Mouse (Mus musculus): Measurements from ENCODE around the gene Tent2. TPM values are rescaled to one million over a fixed set of nuclear protein-coding genes. Genes with fewer than 3 reads are reported as not detected.

The Tent2 gene
- polyA plus RNA-seq, 1 experiment: 9.6 TPM

DNA sequence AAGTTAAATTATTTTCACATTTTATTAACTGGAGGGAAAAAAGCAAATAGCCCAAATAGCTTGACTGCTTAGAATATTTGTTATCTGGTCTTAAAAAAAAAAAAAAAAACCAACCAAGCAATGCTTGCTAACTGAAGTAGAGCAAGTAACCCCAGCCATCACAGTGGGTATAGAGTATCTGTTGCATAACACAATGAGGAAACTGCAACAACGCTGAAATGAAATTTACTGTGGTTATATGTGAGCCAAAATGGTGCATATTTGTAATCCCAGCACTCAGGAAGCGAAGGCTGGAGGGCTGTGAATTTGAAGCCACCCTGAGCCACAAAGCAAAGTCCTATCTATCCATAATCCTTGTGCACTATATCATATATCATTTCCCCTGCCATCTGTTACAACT is 12.7 kb downstream of the Tent2 start:
- Histone ChIP-seq H3K4me3 (ENCODE audit: low read depth, low read length) (no peak overlapping the region), H3K36me3 (ENCODE audit: control insufficient read depth, insufficient read depth, low read length) (peaks cover 21% of the 10 kb centered on the region), H3K27ac (ENCODE audit: insufficient read depth, low read depth, low read length) (no peak overlapping the region), H3K4me1 (ENCODE audit: control insufficient read depth, insufficient read depth, insufficient read length, low read length) (0 out of 2 replicates have a peak, but pooled peaks cover 2% of the 10 kb centered on the region), H3K27me3 (ENCODE audit: control insufficient read depth, insufficient read depth, low read length) (no peaks in the 10 kb centered on the region)
- WGBS: 59% methylated on average over 2 of the region's 2 CpGs
- TF ChIP-seq CTCF (IDR thresholded peaks at IDR 0.05; ENCODE audit: extremely low read depth, insufficient read length, insufficient replicate concordance, low read depth, low read length) (no peak), POLR2A (IDR thresholded peaks at IDR 0.05; ENCODE audit: low read depth, low read length) (no peak)

DNA sequence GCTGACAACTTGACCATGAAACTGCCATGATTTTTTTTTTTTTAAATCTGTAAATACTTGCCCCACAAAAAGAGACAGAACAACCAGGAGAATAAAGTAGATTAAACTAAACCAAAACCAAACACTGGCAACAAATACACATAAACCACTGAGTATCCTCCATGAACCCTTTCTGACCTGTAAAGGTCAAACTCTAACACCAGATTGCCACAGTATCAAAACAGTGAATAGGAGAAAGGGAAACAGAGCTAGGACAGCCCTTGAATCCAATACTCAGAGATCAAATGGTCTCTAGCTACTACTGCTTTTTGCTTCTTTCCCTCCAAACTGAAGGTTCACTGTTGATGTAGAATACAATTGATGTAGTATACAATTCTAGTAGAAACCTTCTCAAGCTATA is 14.6 kb downstream of the Tent2 start:
- H3K27me3 ChIP-seq (ENCODE audit: control insufficient read depth, insufficient read depth, low read length): no peaks in the 10 kb centered on the region
- H3K4me1 ChIP-seq (ENCODE audit: control insufficient read depth, insufficient read depth, insufficient read length, low read length): 0 out of 2 replicates have a peak, but pooled peaks cover 2% of the 10 kb centered on the region
- TF ChIP-seq CTCF (IDR thresholded peaks at IDR 0.05; ENCODE audit: extremely low read depth, insufficient read length, insufficient replicate concordance, low read depth, low read length): no peak
- TF ChIP-seq POLR2A (IDR thresholded peaks at IDR 0.05; ENCODE audit: low read depth, low read length): no peak
- H3K36me3 ChIP-seq (ENCODE audit: control insufficient read depth, insufficient read depth, low read length): peaks cover 22% of the 10 kb centered on the region
- H3K4me3 ChIP-seq (ENCODE audit: low read depth, low read length): no peak overlapping the region
- no peak overlapping the region for H3K27ac ChIP-seq (ENCODE audit: insufficient read depth, low read depth, low read length)

DNA sequence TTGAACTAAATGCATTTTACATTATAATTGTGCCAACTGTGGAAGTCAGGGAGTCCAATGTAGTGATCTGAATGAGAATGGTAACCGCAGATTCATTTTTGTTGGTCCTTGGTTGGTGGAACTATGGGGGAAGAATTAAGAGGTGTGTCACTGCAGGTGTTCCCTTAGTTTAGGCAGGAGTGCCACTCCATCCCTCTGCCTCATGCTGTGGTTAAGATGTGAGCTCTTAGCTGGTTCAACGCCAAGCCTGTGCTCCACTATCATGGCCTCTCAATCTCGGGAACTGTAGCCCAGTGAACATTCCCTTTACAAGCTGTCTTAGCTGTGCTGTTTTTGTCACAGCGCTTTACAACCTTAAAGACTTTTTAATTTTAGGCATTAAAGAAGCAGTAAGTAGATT is 28.9 kb downstream of the Tent2 start:
- 93% methylated on average over 4 of the region's 4 CpGs for WGBS
- Histone ChIP-seq H3K27me3 (ENCODE audit: control insufficient read depth, insufficient read depth, low read length) (no peaks in the 10 kb centered on the region), H3K4me1 (ENCODE audit: control insufficient read depth, insufficient read depth, insufficient read length, low read length) (no peaks in the 10 kb centered on the region), H3K27ac (ENCODE audit: insufficient read depth, low read depth, low read length) (no peak overlapping the region), H3K36me3 (ENCODE audit: control insufficient read depth, insufficient read depth, low read length) (peaks cover 31% of the 10 kb centered on the region), H3K4me3 (ENCODE audit: low read depth, low read length) (no peak overlapping the region)
- no peak for TF ChIP-seq POLR2A (IDR thresholded peaks at IDR 0.05; ENCODE audit: low read depth, low read length)
- no peak for TF ChIP-seq CTCF (IDR thresholded peaks at IDR 0.05; ENCODE audit: extremely low read depth, insufficient read length, insufficient replicate concordance, low read depth, low read length)

DNA sequence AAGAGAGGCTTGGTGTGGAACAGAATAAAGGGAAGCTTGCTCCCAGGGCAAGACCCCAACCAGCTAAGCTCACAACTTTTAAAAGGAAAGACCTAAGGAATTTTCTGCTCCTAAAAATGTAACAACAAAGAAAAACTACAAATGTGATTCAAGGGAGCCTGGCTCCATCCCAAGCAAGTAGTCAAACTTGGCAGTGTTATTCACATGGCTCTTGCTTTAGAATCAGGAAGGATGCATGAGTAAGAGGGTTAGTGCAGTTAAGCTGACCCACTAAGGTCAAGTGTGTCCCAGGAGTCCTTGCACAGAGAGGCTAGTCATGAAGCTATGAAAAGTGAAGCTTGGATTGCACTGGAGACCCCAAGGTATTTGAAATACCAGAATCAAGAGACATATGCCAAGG is 29.7 kb downstream of the Tent2 start:
- H3K27ac ChIP-seq (ENCODE audit: insufficient read depth, low read depth, low read length): no peak overlapping the region
- TF ChIP-seq POLR2A (IDR thresholded peaks at IDR 0.05; ENCODE audit: low read depth, low read length) (no peak), CTCF (IDR thresholded peaks at IDR 0.05; ENCODE audit: extremely low read depth, insufficient read length, insufficient replicate concordance, low read depth, low read length) (no peak)
- no peaks in the 10 kb centered on the region for H3K27me3 ChIP-seq (ENCODE audit: control insufficient read depth, insufficient read depth, low read length)
- no peaks in the 10 kb centered on the region for H3K4me1 ChIP-seq (ENCODE audit: control insufficient read depth, insufficient read depth, insufficient read length, low read length)
- peaks cover 35% of the 10 kb centered on the region for H3K36me3 ChIP-seq (ENCODE audit: control insufficient read depth, insufficient read depth, low read length)
- H3K4me3 ChIP-seq (ENCODE audit: low read depth, low read length): no peak overlapping the region

DNA sequence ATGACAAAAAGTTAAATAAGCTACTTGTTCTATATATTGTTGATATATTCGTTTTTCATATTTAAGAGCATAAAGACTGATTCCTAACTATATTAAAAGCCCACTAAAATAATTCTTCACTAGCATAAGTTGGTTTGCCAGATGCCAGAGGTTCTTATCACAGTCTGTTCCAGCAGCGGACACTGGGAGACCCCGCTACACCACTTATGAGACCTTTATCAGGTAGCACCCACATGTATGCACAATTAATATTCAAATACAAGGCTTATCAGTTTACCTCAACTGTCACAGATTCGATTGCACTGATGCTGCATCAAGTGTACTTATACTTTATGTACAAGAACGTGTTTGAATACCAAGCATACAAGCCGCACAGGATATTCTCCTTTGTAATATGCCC is 33.9 kb downstream of the Tent2 start:
- peaks cover 34% of the 10 kb centered on the region for H3K36me3 ChIP-seq (ENCODE audit: control insufficient read depth, insufficient read depth, low read length)
- TF ChIP-seq CTCF (IDR thresholded peaks at IDR 0.05; ENCODE audit: extremely low read depth, insufficient read length, insufficient replicate concordance, low read depth, low read length) (no peak), POLR2A (IDR thresholded peaks at IDR 0.05; ENCODE audit: low read depth, low read length) (no peak)
- WGBS: 91% methylated on average over 6 of the region's 6 CpGs

DNA sequence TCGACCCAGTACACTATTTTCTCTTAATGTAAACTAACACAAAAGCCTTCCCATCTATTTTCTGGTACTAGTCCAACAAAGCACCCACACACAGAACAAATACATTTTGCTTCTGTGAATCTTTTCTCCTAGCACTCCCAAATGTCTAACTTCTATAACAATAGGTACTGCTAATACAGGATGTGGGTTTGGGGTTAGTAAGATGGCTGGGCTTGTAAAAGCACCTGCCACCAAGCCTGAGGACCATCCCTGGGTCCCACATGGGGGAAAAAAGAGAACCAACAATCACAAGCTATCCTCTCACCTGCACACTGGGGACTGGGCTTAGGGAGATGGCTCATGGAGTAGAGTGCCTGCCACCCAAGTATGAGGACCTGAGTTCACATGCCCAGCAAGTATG is 38.9 kb downstream of the Tent2 start:
- H3K4me3 ChIP-seq (ENCODE audit: low read depth, low read length): no peak overlapping the region
- peaks cover 37% of the 10 kb centered on the region for H3K36me3 ChIP-seq (ENCODE audit: control insufficient read depth, insufficient read depth, low read length)
- no peaks in the 10 kb centered on the region for H3K4me1 ChIP-seq (ENCODE audit: control insufficient read depth, insufficient read depth, insufficient read length, low read length)
- TF ChIP-seq CTCF (IDR thresholded peaks at IDR 0.05; ENCODE audit: extremely low read depth, insufficient read length, insufficient replicate concordance, low read depth, low read length) (no peak), POLR2A (IDR thresholded peaks at IDR 0.05; ENCODE audit: low read depth, low read length) (no peak)
- no peak overlapping the region for H3K27ac ChIP-seq (ENCODE audit: insufficient read depth, low read depth, low read length)
- H3K27me3 ChIP-seq (ENCODE audit: control insufficient read depth, insufficient read depth, low read length): no peaks in the 10 kb centered on the region
- WGBS: 63% methylated on average over 1 of the region's 1 CpGs

More for the DNA sequence above, 33.9 kb downstream of the Tent2 start:
- H3K4me1 ChIP-seq (ENCODE audit: control insufficient read depth, insufficient read depth, insufficient read length, low read length): no peaks in the 10 kb centered on the region
- H3K27ac ChIP-seq (ENCODE audit: insufficient read depth, low read depth, low read length): no peak overlapping the region
- H3K4me3 ChIP-seq (ENCODE audit: low read depth, low read length): no peak overlapping the region
- no peaks in the 10 kb centered on the region for H3K27me3 ChIP-seq (ENCODE audit: control insufficient read depth, insufficient read depth, low read length)

DNA sequence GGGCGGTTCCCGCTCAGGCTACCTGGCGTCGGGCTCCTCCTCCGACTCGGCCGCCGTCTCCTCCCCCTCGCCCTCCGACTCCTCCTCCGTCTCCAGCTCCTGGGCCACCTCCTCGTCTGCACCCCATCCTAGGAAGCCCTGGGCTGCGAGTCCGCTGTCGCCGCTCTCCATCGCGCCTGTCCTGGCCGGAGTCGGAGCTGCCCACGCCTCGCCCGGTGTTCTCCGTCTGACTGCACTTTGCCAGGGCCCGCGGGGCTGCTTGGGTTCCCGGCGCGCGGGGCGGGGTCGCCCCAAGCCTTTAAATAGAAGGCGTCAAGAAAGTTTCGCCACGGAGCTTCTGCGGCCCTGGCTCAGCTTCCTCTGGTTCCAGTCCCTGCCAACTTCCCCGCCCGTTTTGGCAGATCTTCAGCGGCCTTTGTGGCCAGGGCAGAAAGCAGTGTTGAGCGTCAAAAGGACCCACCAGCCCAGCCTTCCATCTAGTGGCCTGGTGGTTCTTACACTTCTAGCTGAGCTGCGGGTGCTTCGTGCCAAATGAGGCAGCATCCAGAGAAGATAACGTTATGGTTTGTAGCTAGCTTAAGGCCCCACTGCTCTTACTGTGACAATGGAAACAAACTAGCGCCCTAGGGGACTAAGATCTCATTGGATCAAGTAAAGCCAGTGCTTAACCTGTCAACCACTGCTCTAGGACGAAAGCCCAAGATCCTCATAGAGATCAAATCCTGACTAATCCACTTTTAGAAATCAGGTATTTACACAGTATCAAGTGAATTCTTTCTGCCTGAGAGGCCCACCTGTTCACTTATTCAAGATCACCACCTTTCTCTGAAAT is 47.6 kb downstream of the Tent2 start, which contains the start of gene Cmya5:
Gene Cmya5 (minus strand): TSS at position 389 of the 832 bp plus-strand sequence.
- WGBS: 3% methylated on average over 45 of the region's 45 CpGs
- Histone ChIP-seq H3K4me3 (ENCODE audit: low read depth, low read length) (peak within 1 kb of the TSS; percentile 70), H3K27ac (ENCODE audit: insufficient read depth, low read depth, low read length) (no peak within 1 kb of the TSS)

More for the DNA sequence above, 47.6 kb downstream of the Tent2 start, which contains the start of gene Cmya5:
- 0 out of 2 replicates have a peak, but pooled peaks have one; percentile 4 for TF ChIP-seq CTCF (IDR thresholded peaks at IDR 0.05; ENCODE audit: extremely low read depth, insufficient read length, insufficient replicate concordance, low read depth, low read length)
- TF ChIP-seq POLR2A (IDR thresholded peaks at IDR 0.05; ENCODE audit: low read depth, low read length): no peak
- H3K27me3 ChIP-seq (ENCODE audit: control insufficient read depth, insufficient read depth, low read length): no peaks in the 10 kb centered on the region
- peaks cover 15% of the 10 kb centered on the region for H3K36me3 ChIP-seq (ENCODE audit: control insufficient read depth, insufficient read depth, low read length)
- peaks cover 3% of the 10 kb centered on the region; the same call in 1 of the 2 replicates for H3K4me1 ChIP-seq (ENCODE audit: control insufficient read depth, insufficient read depth, insufficient read length, low read length)
